Mouse (Mus musculus) liver, adult 2 months (tissue): ENCODE data around the gene Ldb2. TPM values are rescaled to one million over a fixed set of nuclear protein-coding genes. Genes with fewer than 3 reads are reported as not detected.

Experiments used
- DNase-seq: peaks from one replicate; pipeline ENCODE4 v3.0.0-alpha.2; 2011; ENCODE audit warnings: low read depth, low spot score; ENCODE audit errors: extremely low read depth
- H3K27ac ChIP-seq: fragments of 200-500 bp; replicated peaks from 2 replicates; pipeline ENCODE4 v1.5.1; 2012; ENCODE audit warnings: low read depth, mild to moderate bottlenecking, control low read depth, inconsistent platforms, low read length; ENCODE audit not compliant: insufficient read depth
- H3K27me3 ChIP-seq: fragments of 200-500 bp; 2 replicates; pipeline ENCODE4 v1.6.1; 2012; ENCODE audit warnings: mild to moderate bottlenecking, moderate library complexity, low read length, inconsistent platforms; ENCODE audit not compliant: control insufficient read depth, insufficient read depth
- H3K36me3 ChIP-seq: fragments of 200-500 bp; 2 replicates; pipeline ENCODE4 v1.6.1; 2012; ENCODE audit warnings: low read length, inconsistent platforms; ENCODE audit not compliant: control insufficient read depth, insufficient read depth
- H3K4me1 ChIP-seq: fragments of 200-500 bp; 2 replicates; pipeline ENCODE4 v1.6.1; 2011; ENCODE audit warnings: low read length; ENCODE audit not compliant: control insufficient read depth, insufficient read depth
- H3K4me3 ChIP-seq: fragments of 200-500 bp; 2 replicates; pipeline ENCODE4 v1.5.1; 2011; ENCODE audit warnings: low read depth, mild to moderate bottlenecking, control low read depth, low read length, moderate library complexity; ENCODE audit not compliant: insufficient read depth
- H3K79me2 ChIP-seq: fragments of 200-500 bp; 2 replicates; pipeline ENCODE4 v1.6.1; 2012; ENCODE audit warnings: inconsistent platforms, mild to moderate bottlenecking, low read length, moderate library complexity; ENCODE audit not compliant: control insufficient read depth, insufficient read depth
- H3K9ac ChIP-seq: fragments of 200-500 bp; 2 replicates; pipeline ENCODE4 v1.6.1; 2012; ENCODE audit warnings: low read depth, mild to moderate bottlenecking, control low read depth, inconsistent platforms, low read length
- CTCF ChIP-seq: fragments of 200-500 bp; IDR thresholded peaks from 2 replicates; pipeline ENCODE4 v1.5.1; 2011; ENCODE audit warnings: low read depth, low read length, control low read depth
- POLR2A ChIP-seq: fragments of 200-500 bp; IDR thresholded peaks from 2 replicates; pipeline ENCODE4 v1.6.1; 2011; ENCODE audit warnings: low read length, control low read depth; ENCODE audit not compliant: insufficient read depth; ENCODE audit errors: extremely low read depth
- WGBS: fragments of 180-500 bp; shearing (Covaris S2); methylation state at CpG from one replicate; pipeline ENCODE4 v1.1.7; 2018; 5-methylcytosine and 5-hydroxymethylcytosine counted together
- polyA plus RNA-seq: library from polyadenylated mRNA; depleted of rRNA; stranded (reverse); fragments of >200 nt; gene quantifications from 2 replicates; pipeline ENCODE4 v1.2.3, GENCODE M21; 2012
- total RNA-seq: library from RNA; depleted of rRNA; stranded (reverse); fragments of >200 nt; gene quantifications from 2 replicates; pipeline ENCODE4 v1.2.3, GENCODE M21; 2014

The Ldb2 gene
- total and polyA plus RNA-seq, 2 experiments: 5.6 to 6.4 TPM

DNA sequence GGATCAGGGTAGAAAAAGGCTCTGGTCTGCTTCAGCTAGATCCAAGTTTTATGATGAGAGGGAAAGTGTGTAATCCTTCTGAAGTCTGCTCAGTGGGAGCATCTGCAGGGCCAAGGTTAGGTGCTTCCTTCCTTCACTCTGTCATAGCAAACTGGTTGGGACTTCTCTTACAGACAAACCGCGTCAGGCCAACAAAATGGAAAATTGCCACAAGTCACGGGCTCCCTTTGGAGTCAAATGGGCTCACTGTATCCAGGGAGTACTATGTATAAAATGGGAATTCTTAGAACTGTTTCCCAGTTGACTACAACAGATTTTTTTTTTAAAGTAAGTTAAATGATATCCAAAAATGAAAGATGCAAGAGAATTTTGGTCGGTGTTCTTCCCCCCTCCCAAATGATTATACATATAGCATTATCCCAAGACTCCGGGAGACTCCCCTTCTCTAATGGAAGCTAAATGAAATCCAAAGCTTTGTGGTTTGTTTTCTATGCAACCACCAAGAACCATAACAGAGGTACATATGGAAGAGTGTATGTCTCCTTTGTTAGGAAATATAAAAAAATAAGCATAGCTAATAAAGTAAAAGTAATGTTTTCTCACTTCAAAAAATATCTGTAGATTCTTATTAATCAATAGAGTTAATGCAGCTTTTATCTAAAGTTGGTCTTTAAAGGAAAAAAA, 262.0 kb downstream of the Ldb2 start:
- no peak overlapping the region for H3K27ac ChIP-seq
- 93% methylated on average over 5 of the region's 5 CpGs for WGBS
- no peaks in the 10 kb centered on the region for H3K27me3 ChIP-seq
- no peaks in the 10 kb centered on the region for H3K79me2 ChIP-seq
- no peak overlapping the region for H3K4me3 ChIP-seq
- no peak for DNase-seq
- no peaks in the 10 kb centered on the region for H3K4me1 ChIP-seq
- H3K36me3 ChIP-seq: no peaks in the 10 kb centered on the region
- no peak overlapping the region for H3K9ac ChIP-seq
- TF ChIP-seq POLR2A (no peak), CTCF (no peak)

DNA sequence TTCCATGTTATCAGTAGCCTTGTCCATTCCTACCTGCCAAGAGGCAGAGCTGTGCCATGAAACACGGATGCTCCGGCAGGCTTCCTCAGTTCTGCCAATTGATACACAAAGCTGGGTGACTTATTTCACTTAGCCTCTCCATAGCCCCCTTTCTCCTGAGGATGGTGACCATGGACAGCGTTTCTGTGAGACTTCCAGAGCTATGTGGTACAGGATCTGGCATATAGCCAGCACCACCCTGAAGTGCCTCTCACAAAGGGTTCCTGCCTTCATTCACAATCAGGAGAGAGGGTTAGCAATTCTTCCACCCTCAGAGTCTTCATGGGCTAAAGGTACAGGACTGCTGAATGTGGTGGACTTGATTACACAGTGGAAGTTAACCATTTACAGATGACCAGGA, 270.0 kb downstream of the Ldb2 start:
- 36% methylated on average over 3 of the region's 3 CpGs for WGBS
- Histone ChIP-seq H3K79me2 (no peaks in the 10 kb centered on the region), H3K27me3 (no peaks in the 10 kb centered on the region), H3K36me3 (no peaks in the 10 kb centered on the region), H3K4me1 (no peaks in the 10 kb centered on the region), H3K4me3 (no peak overlapping the region), H3K27ac (no peak overlapping the region), H3K9ac (no peak overlapping the region)
- TF ChIP-seq POLR2A (no peak), CTCF (no peak)
- no peak for DNase-seq

DNA sequence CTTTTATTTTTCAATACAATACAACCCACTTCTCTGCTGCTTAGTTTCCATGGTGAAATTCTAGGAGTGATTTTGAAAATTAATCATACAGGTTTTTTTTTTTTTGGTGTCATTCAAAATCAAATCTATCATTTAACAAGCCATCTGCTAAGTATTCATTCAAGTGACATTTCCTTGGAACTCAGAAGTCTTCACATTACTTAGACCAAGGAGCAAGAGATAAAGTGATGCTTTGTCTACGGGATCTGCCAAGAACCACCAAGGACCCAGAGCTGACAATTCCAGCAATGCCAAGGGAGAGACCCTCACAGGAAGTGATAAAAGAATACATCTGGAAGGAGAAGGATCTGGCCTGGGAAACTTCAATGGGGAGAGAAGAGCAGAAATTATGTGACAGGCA, 270.5 kb downstream of the Ldb2 start:
- H3K27me3 ChIP-seq: no peaks in the 10 kb centered on the region
- H3K4me3 ChIP-seq: no peak overlapping the region
- H3K4me1 ChIP-seq: no peaks in the 10 kb centered on the region
- no peaks in the 10 kb centered on the region for H3K36me3 ChIP-seq
- DNase-seq: no peak
- H3K79me2 ChIP-seq: no peaks in the 10 kb centered on the region
- no peak overlapping the region for H3K9ac ChIP-seq
- H3K27ac ChIP-seq: no peak overlapping the region
- 82% methylated on average over 1 of the region's 1 CpGs for WGBS
- no peak for TF ChIP-seq CTCF
- no peak for TF ChIP-seq POLR2A

DNA sequence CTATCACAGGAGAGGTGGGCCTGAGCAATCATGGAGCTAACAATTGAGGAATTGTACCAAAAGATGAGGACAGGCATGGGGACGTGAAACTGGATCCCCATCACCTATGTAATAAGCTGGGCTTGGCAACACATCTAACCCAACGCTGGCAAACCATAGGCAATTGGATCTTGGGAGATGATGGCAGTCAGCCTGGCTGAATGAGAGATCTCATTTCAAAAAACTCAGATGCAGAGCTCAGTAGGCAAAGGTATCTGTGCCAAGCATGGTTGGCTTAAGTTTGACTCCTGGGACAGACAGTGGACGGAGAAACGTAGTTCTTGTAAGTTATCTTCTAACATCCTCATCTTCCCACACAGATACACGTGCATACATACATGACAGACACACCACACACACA, 294.3 kb downstream of the Ldb2 start:
- Histone ChIP-seq H3K4me1 (no peaks in the 10 kb centered on the region), H3K36me3 (no peaks in the 10 kb centered on the region), H3K79me2 (no peaks in the 10 kb centered on the region), H3K27ac (no peak overlapping the region), H3K27me3 (no peaks in the 10 kb centered on the region), H3K4me3 (no peak overlapping the region), H3K9ac (no peak overlapping the region)
- TF ChIP-seq CTCF (no peak), POLR2A (no peak)
- DNase-seq: no peak
- 92% methylated on average over 5 of the region's 5 CpGs for WGBS

DNA sequence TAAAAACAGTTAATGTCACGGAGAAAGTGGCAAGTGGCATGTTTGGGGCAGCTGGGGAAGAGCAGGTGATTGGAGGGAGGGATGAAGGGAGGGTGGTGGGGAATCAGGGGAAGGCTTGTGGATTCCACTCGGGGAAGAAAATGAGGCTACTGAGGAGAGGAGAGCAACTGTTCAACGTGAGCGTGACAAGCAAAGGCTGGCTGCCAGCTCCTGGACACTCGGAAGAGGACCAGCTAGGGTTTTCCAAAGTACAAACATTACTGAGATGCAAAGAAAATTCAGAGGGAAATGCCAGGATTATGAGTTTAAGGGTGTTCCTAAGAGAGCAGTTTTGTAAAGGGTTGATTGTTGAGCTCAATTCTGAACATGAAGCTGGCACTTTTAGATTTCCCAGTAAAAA, 294.7 kb downstream of the Ldb2 start:
- 88% methylated on average over 5 of the region's 5 CpGs for WGBS
- Histone ChIP-seq H3K27ac (no peak overlapping the region), H3K4me1 (no peaks in the 10 kb centered on the region), H3K27me3 (no peaks in the 10 kb centered on the region), H3K4me3 (no peak overlapping the region), H3K79me2 (no peaks in the 10 kb centered on the region), H3K36me3 (no peaks in the 10 kb centered on the region), H3K9ac (no peak overlapping the region)
- TF ChIP-seq CTCF (no peak), POLR2A (no peak)
- DNase-seq: no peak

DNA sequence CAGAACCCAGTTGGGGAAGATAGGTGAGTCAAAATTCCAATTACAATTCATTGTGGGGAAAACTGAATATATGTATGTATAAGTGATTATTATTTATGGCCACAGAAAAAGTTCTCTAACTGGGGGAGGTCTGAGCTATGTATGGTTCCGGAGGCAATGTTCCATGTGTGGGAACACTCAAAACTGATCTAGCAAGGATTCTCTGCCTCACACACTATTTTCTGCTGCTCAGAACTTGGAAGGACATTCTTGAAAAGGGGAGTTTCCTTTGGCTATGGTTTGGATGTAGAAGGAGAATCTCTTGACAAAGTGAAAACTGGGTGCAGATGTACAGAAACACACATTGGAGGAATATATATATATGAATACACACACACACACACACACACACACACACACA, 301.3 kb downstream of the Ldb2 start:
- H3K9ac ChIP-seq: no peak overlapping the region
- no peaks in the 10 kb centered on the region for H3K4me1 ChIP-seq
- H3K27ac ChIP-seq: no peak overlapping the region
- 93% methylated on average over 1 of the region's 1 CpGs for WGBS
- H3K36me3 ChIP-seq: no peaks in the 10 kb centered on the region
- H3K4me3 ChIP-seq: no peak overlapping the region
- H3K79me2 ChIP-seq: no peaks in the 10 kb centered on the region
- TF ChIP-seq CTCF (no peak), POLR2A (no peak)
- no peaks in the 10 kb centered on the region for H3K27me3 ChIP-seq
- DNase-seq: no peak
